Mouse (Mus musculus) small intestine, adult 2 months (tissue): ENCODE results near the gene Ankzf1. TPM values are rescaled to one million over a fixed set of nuclear protein-coding genes. Genes with fewer than 3 reads are reported as not detected.

Experiments
- H3K27ac ChIP-seq: fragments of 200-500 bp; 2 replicates; pipeline ENCODE4 v1.5.1; 2012; ENCODE audit warnings: low read depth, low read length, control low read depth, inconsistent platforms; ENCODE audit not compliant: insufficient read depth
- H3K27me3 ChIP-seq: fragments of 200-500 bp; 2 replicates; pipeline ENCODE4 v1.6.1; 2012; ENCODE audit warnings: mild to moderate bottlenecking, moderate library complexity, low read length, inconsistent platforms; ENCODE audit not compliant: control insufficient read depth, insufficient read depth
- H3K36me3 ChIP-seq: fragments of 200-500 bp; 2 replicates; pipeline ENCODE4 v1.6.1; 2012; ENCODE audit warnings: mild to moderate bottlenecking, low read length, control low read depth, inconsistent platforms; ENCODE audit not compliant: control insufficient read depth, insufficient read depth
- H3K4me1 ChIP-seq: fragments of 200-500 bp; 2 replicates; pipeline ENCODE4 v1.6.1; 2012; ENCODE audit warnings: low read length, inconsistent platforms, mixed read lengths; ENCODE audit not compliant: control insufficient read depth, insufficient read depth, insufficient read length
- H3K4me3 ChIP-seq: fragments of 200-500 bp; 2 replicates; pipeline ENCODE4 v1.5.1; 2012; ENCODE audit warnings: low read depth, mild to moderate bottlenecking, control low read depth, inconsistent platforms, low read length, moderate library complexity
- CTCF ChIP-seq: fragments of 200-500 bp; IDR thresholded peaks from 2 replicates; pipeline ENCODE4 v1.5.1; 2012; ENCODE audit warnings: low read depth, mild to moderate bottlenecking, control low read depth, inconsistent platforms, low read length, moderate library complexity, mixed read lengths; ENCODE audit not compliant: insufficient replicate concordance, insufficient read length; ENCODE audit errors: extremely low read depth
- POLR2A ChIP-seq: fragments of 200-500 bp; IDR thresholded peaks from 2 replicates; pipeline ENCODE4 v1.6.1; 2012; ENCODE audit warnings: low read depth, mild to moderate bottlenecking, control low read depth, inconsistent platforms, low read length, moderate library complexity
- WGBS: fragments of 180-500 bp; shearing (Covaris S2); methylation state at CpG from one replicate; pipeline ENCODE4 v1.1.7; 2018; 5-methylcytosine and 5-hydroxymethylcytosine counted together
- polyA plus RNA-seq: library from polyadenylated mRNA; depleted of rRNA; stranded (reverse); fragments of >200 nt; gene quantifications from 2 replicates; pipeline ENCODE4 v1.2.3, GENCODE M21; 2012

Gene Ankzf1
- polyA plus RNA-seq, 1 experiment, result 16.2 TPM

- WGBS, result under 1% methylated on average over 63 of the region's 64 CpGs
- H3K36me3 ChIP-seq, result peaks cover 17% of the 10 kb centered on the region
- TF ChIP-seq CTCF (no peak), POLR2A (peak; percentile 72)
- H3K4me1 ChIP-seq, result peaks cover 8% of the 10 kb centered on the region; the same call in 1 of the 2 replicates
- peak within 1 kb of the TSS; percentile 91 for H3K27ac ChIP-seq
- peak within 1 kb of the TSS; percentile 99 for H3K4me3 ChIP-seq
- no peaks in the 10 kb centered on the region for H3K27me3 ChIP-seq
These were observed 44.4 kb downstream of the Ankzf1 start, which contains the start of gene Dnajb2 for GRCm38 (mm10) chr1:75236117-75237050. Dnajb2 (plus strand) TSS chr1:75236406.

- Histone ChIP-seq H3K27ac (no peak overlapping the region), H3K4me3 (no peak overlapping the region), H3K36me3 (peaks cover 25% of the 10 kb centered on the region), H3K27me3 (no peaks in the 10 kb centered on the region), H3K4me1 (peaks cover 5% of the 10 kb centered on the region; the same call in 1 of the 2 replicates)
- TF ChIP-seq POLR2A (no peak), CTCF (no peak)
- 90% methylated on average over 10 of the region's 10 CpGs for WGBS
These were observed 47.6 kb downstream of the Ankzf1 start for GRCm38 (mm10) chr1:75239591-75239990.

- no peaks in the 10 kb centered on the region for H3K27me3 ChIP-seq
- H3K4me3 ChIP-seq, result no peak overlapping the region
- TF ChIP-seq POLR2A (no peak), CTCF (no peak)
- H3K27ac ChIP-seq, result no peak overlapping the region
- H3K36me3 ChIP-seq, result peaks cover 25% of the 10 kb centered on the region
- WGBS, result 95% methylated on average over 14 of the region's 14 CpGs
- H3K4me1 ChIP-seq, result 0 out of 2 replicates have a peak, but pooled peaks cover 2% of the 10 kb centered on the region
These were observed 51.5 kb downstream of the Ankzf1 start for GRCm38 (mm10) chr1:75243411-75243810.

GRCm38 (mm10) chr1:75244175-75244826 is 52.4 kb downstream of the Ankzf1 start:
- TF ChIP-seq CTCF (no peak), POLR2A (no peak)
- H3K27me3 ChIP-seq, result no peaks in the 10 kb centered on the region
- H3K4me1 ChIP-seq, result 0 out of 2 replicates have a peak, but pooled peaks cover 5% of the 10 kb centered on the region
- H3K27ac ChIP-seq, result no peak overlapping the region
- 93% methylated on average over 12 of the region's 12 CpGs for WGBS
- no peak overlapping the region for H3K4me3 ChIP-seq
- H3K36me3 ChIP-seq, result peaks cover 25% of the 10 kb centered on the region

- Histone ChIP-seq H3K27me3 (no peaks in the 10 kb centered on the region), H3K36me3 (peaks cover 19% of the 10 kb centered on the region), H3K4me3 (no peak overlapping the region), H3K4me1 (0 out of 2 replicates have a peak, but pooled peaks cover 5% of the 10 kb centered on the region), H3K27ac (no peak overlapping the region)
- WGBS, result 39% methylated on average over 4 of the region's 4 CpGs
- TF ChIP-seq CTCF, result no peak
- no peak for TF ChIP-seq POLR2A
These were observed 52.9 kb downstream of the Ankzf1 start for GRCm38 (mm10) chr1:75244836-75245235.

GRCm38 (mm10) chr1:75247071-75247930 is 55.4 kb downstream of the Ankzf1 start:
- WGBS, result 86% methylated on average over 16 of the region's 16 CpGs
- no peak overlapping the region for H3K4me3 ChIP-seq
- TF ChIP-seq POLR2A, result no peak
- no peak for TF ChIP-seq CTCF
- peaks cover 10% of the 10 kb centered on the region for H3K4me1 ChIP-seq
- no peak overlapping the region for H3K27ac ChIP-seq
- no peaks in the 10 kb centered on the region for H3K27me3 ChIP-seq
- H3K36me3 ChIP-seq, result peaks cover 6% of the 10 kb centered on the region; the same call in 1 of the 2 replicates
